Mouse (Mus musculus) layer of hippocampus, postnatal 25 days (tissue): ENCODE measurements at regions not wholly inside any gene's neighbourhood (a gene's known extent, or its start where the extent isn't known, plus 50 kb on each side); places are given as distances from the start of the nearest gene placed in this dataset.

Experiments
- DNase-seq, 2 experiments: peaks; one replicate each; pipeline ENCODE4 v3.0.0; 2022; ENCODE audit warnings: mixed read lengths in 2 of 2, low spot score in 1 of 2; ENCODE audit errors: extremely low spot score in 1 of 2

DNA sequence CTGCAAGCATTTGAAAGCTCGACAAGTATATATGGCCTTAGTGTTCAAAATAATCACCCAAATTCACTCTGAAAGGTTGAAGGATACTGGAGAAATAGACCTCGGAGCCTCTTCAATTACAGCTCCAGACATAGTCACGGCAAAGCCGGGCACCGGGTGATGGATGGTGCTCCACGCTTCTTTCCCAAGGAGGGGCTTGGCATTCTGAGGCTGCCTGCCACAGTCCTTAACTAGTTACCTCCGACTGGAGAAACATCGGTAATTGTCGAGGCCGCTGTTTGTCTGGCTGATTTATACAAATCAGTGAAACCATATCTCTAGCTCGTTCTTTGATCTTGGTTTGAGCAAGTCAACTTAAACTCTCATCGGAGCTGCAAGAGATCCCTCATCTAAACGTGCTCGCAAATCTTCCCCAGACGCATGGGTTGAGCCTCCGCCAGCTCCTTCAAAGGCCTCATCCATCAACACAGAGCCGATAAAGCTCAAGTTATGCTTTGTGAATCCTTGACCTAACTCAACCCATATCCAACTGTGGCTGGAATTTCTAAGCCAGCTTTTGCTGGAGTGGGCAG is 145.4 kb upstream of the Stx16 start:
- DNase-seq, result no peak

DNA sequence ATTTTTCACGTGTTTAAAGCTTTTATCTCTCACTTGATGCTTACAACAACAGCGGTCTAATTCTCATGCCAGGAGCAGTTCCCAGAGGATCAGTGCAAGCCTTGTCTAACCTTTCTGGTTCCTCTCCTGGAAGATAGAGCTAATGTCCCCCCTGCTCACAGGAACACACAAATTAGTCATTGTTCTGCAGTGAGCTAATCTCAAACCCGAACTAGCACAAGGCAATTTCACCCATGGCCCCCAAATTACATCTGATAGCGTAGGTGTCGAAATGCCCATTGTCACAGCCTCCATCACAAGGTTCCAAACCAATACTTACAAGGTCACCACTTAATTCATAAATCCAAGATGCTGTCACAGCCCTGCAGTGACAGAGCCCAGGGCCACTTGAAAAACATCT is 140.4 kb upstream of the Stx16 start:
- no peak for DNase-seq

DNA sequence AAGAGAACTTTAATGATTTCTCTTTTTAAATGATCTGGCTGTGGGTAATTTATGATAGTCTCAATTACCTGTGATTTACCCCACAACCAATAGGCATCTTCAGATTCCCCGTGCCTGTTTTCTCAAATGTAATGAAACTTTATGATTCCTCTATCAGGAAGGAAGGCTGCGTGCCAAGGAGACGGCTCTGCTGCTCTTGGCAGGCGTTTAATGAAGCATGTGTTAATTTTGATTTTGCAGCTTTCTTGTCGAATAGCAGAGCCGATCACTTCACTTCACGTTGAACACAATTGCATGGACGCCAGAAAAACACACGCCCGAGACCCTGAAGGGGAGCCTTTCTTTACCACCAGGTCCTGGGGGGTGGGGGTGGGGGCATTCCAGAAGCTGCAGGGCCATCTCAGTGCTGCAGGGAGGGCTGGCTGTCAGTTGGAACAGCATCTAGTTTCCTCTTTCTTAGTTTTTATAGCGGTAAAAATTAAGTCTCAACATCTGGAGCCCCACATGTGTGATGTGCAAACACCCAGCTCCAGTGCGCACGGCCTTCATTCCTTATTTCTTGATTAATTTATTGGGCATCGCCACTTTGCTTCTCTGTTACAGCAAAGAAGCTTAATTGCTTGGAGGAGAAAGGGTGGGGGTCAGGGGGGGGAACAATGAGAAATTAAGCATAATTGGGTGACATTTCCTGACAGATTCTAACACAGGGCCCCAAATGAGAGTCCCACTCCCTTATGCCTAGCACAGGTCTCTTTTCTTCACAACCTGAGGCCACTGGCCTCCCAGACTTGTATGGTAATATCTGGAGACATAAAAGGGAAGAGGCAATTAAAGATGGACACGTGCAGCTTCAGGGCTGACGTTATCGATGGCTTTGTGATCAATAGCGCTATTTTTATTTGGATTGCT is 138.3 kb upstream of the Stx16 start:
- DNase-seq, result peak in 1 of 2 experiments; percentile 13

DNA sequence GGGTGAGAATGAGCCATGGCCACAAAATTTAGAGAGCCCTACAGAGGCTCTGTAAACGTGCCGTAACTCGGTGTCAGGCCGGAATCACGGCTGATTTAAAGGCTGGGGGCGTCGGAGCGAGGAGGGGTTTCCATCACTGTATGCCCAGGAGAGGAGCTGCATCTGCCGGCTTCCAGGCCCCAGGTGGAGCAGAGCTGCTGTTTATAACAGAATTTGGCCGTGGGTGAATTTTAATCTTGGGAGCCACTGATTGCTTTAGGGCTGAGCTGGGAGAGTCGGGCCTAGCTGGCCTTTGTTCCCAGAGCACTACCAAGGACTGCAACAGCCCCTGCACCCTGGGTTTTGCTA is 137.7 kb upstream of the Stx16 start:
- DNase-seq, result no peak

DNA sequence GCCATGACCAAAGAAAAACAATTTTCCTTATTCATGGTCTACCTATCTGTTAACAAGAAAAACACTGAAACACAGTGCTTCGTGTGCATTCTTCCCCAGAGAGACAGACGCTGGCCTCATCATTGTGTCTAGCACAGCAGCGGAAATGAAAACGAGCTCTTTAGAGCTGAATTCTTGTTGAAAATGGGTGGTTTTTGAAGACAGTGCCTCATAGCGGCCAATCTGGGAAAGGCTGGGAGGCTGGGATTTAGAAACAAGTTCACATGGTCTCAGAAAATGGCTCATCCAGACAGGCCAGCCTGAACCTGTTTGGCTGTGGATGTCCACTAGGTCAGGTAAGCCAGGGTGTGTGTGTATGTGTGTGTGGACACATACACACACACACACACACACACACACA is 130.7 kb upstream of the Stx16 start:
- no peak for DNase-seq

DNA sequence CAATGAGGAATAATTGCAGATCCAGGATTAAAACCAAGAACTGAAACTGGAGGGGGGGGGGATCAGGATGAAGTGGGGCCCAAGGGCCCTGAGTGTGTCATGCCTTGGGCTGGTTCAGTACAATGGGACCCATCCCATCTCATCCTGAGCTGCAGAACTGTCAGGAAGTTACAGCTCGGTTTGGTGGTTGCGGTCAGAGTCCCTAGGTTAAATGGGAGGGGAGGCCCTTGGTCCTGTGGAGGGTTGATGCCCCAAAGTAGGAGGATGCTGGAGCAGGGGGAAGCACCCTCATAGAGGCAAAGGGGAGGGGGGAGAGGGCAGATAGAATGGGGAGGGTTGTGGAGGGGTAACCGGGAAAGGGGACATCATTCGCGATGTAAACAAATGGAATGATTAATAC is 127.5 kb upstream of the Stx16 start:
- DNase-seq, result no peak

DNA sequence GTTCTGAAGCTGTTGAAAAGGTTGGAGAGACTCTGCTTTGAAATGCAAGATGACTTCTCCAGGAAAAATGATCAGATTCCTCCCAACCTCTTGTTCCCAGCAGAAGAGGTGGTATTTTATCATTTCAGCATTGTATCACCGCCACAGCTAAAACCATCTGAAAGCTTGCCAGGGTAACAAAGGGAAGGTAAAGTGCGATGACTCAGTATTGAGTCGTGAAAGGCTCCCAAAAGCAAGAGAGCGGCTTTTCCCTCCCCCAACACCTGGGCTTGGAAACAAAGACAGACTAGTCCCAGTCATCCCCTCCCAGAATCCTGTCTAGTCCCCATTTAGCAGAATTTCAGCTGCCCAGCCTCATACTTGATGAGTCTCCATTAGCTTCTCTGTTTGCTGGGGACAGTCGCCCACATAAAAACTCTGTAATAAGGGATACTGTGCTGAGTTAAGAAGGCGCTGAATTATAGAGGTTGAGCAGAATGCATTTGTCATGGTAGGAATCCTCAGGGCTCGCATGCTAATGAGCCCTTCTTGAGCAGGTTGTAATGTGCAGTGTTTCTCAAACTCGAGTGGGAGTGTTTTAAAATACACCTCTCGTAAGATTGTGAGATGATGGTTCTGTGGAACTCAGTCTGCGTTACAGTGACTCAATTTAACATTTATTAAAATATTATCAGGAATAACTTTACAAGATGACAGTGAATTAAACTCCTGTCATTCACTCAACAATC is 125.8 kb upstream of the Stx16 start:
- DNase-seq, result no peak

DNA sequence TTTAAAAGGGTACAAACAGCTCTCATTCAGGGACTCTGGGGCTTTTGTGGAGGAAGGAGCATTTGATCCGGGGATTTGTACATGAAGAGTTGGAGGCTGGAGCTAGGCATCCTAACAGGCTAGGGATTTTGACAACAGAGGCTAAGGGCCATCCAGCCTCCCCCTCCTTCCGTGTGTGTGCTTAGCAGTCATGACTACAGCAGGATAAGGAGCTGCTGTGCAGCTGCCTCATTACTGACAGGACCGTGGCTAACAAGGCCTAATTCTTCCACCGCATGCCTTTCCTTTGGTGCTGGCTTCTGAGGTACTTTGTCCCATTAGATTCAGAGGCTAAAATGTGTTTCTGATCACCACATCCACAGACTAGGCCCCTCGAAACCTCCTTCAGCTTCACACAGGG is 110.0 kb upstream of the Stx16 start:
- DNase-seq, result no peak

DNA sequence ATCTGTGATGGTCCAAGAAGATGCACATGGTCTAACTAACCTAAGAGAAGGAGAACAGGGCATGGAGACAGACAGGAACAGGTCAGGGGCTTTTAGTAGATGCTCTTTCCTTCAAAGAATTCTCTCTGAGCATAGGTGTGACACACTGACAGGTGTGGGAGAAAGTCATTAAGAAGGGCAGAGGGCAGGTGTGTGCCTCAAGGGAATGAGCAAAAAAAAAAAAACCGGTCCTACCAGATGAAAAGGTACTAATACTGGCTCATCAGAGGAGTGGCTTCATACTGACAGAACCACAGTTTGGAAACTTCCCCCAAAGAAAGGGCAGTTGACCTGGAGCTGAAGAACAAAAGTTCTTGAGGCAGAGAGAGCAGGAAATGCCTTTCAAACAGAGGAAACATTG is 105.3 kb upstream of the Stx16 start:
- no peak for DNase-seq

DNA sequence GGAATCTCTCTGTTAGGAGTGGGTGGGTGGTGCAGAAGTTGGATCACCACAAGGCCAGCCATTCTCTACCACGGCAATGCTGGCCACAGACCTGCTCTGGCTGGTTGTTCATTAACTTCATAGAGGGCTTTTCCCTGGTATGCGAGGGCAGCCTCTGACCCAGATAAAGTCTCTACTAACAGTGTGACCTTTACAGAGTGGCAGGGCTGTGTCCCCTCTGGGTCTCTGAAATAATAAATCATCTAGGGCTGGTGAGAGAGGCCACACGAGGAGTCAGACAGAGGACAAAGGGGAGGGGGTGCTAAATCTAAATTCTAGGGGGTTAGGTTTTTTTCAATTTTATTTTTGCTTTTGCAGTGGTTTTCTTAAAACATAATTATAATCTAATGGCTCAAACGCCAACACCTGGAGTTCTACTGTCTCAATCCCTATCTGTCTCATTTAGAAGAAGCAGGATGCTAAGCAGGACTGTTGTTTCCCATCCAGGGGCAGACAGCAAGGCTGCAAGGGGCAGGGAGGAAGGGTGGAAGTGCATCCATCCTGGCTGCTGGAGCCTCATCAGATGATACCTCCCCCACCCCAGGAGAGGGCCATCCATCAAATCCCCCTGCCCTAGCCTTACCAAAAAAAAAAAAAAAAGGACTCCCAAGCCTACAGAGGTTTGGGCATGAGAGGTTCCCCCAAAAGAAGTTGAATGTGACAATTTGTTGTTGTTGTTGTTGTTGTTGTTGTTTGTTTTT is 99.6 kb upstream of the Stx16 start:
- no peak for DNase-seq

DNA sequence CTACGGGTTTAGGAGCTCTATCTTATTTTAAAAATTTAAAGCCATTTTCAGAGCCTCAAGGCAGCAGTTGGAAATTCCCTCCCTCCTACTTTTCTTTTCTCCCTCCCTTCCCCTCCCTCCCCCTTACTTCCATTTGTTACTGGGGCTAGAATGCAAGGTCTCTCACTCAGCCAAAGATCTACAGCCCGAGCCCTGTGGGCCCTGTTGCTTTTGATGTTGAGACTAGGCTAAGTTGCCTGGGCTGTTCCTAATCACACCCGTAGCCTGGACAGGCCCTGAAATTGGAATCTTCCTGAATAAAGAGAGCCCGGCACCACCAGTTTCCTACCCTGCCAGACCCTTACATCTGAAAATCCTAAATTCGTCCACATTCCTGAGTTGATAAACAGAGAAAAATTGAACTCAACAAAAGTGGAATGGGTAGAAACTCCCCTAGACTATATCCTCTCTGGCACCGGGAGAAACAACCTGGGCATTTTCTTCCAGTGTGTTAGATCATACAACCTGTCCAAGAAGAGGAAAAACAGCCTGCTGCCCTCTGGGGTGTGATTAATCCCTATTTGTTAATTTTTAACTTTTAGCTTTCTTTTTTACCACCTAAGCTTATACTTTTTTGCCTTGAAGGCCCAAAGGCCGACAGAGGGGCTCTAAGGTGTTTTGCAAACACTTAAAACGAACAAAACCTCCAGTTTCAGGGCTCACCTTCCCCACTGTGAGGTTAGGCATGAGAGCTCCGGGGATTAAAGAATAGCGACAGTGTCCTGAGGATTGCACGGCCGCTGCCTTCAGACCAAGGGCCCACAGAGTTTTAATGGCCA is 98.7 kb upstream of the Stx16 start:
- DNase-seq, result no peak

DNA sequence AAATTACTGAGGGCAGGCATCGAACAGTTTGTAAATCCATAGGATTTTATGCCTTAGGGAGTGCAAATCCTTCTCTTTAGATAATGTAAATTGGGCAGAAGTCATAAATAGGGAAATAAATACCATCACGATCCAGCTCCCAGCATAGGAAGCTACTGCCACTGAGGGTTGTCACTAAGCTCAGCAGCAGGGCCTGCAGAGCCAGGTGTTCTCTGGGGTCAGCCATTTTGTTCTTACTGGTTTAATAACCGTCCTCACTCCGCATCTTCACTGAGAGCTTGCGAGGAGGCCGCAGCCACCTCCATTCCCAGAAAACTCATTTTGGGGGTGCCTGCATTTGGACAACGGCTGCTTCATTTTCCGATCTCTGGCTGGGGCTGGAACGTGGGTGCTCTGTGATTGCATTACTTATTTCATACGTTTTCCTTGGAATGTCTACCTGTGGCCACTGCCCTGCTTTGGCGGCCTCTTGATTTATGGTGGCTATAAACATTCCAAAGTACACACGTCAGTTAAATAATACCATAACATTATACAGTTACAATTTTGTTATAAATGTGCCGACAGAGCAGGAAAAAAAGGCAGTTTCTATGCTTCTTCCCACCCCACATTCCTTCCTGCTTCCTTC is 97.9 kb upstream of the Stx16 start:
- no peak for DNase-seq

DNA sequence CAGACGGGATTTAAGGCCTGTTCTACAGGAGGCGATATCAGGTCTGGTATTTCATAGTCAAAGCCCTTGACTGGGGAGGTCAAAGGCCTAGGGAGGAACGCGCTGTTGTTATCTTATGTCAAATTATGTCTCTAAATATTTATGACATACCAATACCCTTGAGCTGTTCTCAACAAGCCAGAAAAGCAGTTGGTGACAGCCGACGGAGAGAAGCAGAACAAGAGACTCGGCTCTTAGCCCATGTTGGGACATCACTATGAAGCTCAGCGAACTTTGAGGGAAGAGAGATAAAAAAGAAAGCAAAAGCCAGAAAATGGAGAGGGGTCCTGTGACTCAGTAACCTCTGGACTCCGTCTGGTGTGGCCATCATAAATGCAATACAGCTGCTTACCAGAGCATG is 95.1 kb upstream of the Stx16 start:
- DNase-seq, result no peak

DNA sequence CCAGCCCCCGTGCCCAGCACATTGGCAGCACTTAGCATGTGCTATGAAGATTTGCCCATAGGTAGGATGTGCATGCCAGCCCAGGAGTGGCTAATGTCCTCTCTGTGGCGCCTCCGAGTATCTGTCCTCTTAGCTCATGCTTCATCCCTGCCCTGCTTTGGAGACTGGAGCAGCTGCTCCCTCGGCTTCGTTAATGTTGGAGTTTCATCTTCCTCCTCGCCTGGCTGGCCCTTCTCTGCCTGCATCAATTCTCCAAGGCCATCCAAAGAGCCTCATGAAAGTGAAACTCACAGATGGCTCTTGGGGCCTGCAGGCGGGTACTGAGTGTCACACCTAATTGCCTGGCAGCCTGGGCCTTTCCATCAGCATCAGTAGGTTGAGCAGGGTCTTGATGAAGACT is 88.6 kb upstream of the Stx16 start:
- DNase-seq, result no peak

DNA sequence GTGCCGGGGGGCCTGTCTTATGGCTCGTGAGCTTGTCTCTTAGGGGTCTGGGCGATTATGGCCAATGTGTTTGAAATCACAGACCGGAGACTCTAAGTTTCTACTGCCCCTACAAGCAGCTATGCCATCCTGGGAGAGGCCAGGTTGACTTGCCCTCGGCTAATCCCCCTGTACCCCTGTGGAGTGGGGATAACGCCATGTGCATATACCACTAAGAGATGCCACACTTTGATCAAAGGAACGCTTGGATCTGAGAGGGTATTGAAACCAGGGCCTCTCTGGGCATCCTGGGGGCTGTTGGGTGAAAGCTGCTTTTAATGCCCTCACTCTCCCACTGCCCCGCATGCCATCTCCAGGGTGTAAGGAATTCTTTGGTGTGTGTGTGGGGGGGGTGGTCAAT is 88.2 kb upstream of the Stx16 start:
- no peak for DNase-seq

DNA sequence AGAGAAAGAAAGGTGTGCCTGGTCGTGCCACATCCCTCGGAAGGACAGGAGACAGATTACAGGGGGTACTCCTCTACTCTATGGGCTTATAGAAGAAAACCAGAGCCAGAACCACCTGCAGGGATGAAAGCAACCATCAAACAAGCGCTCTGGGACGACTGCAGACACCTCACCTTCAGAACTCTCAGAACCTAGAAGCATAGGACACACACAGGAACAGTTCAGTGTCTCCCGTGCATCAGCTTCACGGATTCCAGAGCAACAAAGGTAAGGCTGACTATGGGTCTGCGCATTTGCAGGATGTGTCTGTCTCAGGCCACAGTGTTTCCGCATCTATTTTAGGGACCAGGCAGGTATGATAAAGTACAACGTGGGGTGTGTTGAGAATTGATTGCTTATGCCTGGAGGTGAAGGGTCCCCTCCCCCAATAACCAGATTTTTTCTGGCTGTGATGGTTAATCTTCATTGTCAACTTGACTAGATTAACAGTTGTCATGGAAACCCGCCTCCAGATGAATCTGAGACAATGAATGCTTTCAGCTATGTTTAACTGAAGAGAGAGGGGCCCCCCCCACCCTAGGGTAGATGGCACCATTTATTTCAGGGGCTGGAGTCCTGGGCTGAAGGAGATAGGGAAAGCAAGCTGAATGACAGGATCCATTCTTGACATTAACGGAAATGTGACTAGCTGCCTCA is 87.3 kb upstream of the Stx16 start:
- no peak for DNase-seq

DNA sequence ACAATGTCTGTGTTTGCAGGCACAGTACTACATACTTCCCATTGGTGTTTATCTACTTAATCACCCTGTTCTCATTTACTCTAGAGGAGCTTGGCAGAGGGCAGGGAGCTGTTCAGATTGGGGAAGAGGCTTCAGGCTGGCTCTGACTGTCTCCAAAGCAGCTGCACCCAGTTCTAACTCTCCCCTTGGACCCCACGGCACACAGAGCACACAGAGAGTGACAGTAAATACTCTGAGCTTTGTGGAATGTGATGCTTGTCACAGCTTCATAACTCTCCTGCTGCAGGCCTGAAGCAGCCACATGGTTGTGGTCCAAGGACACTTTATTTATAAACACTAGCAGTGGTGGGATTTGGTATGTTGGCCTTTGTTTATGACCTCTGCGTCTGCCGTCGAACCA is 85.4 kb upstream of the Stx16 start:
- DNase-seq, result no peak

DNA sequence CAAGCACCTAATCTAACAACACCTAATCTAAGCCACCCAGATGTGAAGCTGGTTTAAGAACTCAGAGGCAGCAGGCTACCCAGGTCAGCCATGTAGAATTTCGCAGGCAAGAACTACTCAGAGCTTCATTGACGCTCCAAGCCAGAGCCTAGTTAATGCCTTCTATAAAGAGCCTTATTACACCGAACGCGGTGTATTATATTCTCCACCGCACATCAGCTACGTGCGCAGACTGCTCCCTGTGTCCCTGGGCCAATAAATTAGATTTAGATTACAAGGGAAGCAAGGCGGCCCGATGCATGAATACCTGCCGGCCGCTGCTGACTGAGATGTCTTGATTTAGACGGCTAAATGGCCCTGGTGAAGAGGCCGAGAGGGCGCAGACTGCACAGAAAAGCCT is 84.7 kb upstream of the Stx16 start:
- DNase-seq, result no peak

DNA sequence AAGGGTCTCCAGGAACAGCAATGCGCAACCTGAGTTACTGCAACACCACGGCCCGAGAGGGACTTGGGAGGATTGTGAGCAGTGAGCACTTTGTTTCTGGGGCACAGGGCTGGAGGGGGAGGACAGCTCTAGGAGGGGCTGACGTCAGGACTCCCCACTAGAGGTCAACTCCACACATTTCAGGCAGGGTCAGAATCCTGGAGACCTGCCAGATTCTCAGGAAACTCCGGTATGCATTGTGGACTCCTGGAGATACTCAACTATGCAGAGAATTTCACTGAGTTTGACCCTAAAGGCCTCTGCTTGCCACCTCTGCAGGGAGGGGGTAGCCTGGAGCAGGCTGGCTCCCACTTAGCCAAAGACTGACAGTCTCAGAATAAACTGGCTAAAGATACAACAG is 84.1 kb upstream of the Stx16 start:
- no peak for DNase-seq
